Mouse (Mus musculus): Measurements from ENCODE around the gene Aire.

DNA sequence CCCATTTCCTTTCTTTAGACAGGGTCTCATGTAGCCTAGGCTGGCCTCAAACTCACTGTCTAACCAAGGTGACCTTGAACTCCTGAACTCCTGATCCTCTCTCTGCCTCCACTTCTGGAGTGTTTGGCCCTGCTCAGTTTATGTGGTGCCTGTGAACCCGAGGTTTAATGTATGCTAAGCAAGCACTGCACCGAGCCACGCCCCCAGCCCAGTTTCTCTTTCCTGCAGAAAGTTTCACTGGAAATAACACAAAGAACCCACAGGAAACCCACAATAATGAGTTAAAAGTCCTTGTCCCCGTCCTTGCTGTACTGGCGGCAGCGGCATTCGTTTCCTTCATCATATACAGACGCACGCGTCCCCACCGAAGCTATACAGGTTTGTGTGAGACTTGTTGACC lies 31.6 kb upstream of the Aire start:
- TF ChIP-seq POLR2A (IDR thresholded peaks at IDR 0.05; ENCODE audit: borderline replicate concordance, low read depth, low read length) = no peak
- TF ChIP-seq CTCF (IDR thresholded peaks at IDR 0.05; ENCODE audit: low read depth, low read length) = no peak
